Mouse (Mus musculus) C3H10T1/2 (cell line): ENCODE results near the gene Lrrc51. TPM values are rescaled to one million over a fixed set of nuclear protein-coding genes. Genes with fewer than 3 reads are reported as not detected.

Experiments used
- polyA plus RNA-seq, 2 experiments: library from polyadenylated mRNA; unstranded; fragments of >200 nt; fragmentation: generic; extraction: Trizol; gene quantifications; one replicate each; pipeline ENCODE4 v1.2.1; 2012; ENCODE audit warnings: missing spikeins in 2 of 2

Gene Lrrc51
- 10 to 100 TPM in 1 of 2 experiments, 1 to 10 TPM in 1; 7.3 to 15.6 TPM for polyA plus RNA-seq

GRCm38 (mm10) chr7:101933751-101934240 is at the start of gene Lrrc51, which contains the start of gene Numa1:
TSS of gene Lrrc51 (minus strand) at chr7:101933895.
TSS of gene Numa1 (plus strand) at chr7:101934111.

GRCm38 (mm10) chr7:101906287-101906681 is 27.4 kb downstream of the Lrrc51 start, which contains the start of gene Tomt:
TSS of gene Tomt (minus strand) at chr7:101906359.

GRCm38 (mm10) chr7:101905561-101906286 is 28.0 kb downstream of the Lrrc51 start, which contains the start of gene Lamtor1:
TSS of gene Lamtor1 (plus strand) at chr7:101905904.

GRCm38 (mm10) chr7:101870629-101871028 is 63.1 kb downstream of the Lrrc51 start, which contains the start of gene Folr1:
TSS of gene Folr1 (minus strand) at chr7:101870788.

GRCm38 (mm10) chr7:101863415-101863814 is 70.3 kb downstream of the Lrrc51 start, which contains the start of gene Anapc15:
TSS of gene Anapc15 (plus strand) at chr7:101863715.

Other genes starting within 250 kb of the Lrrc51 start
- gene Phox2a, start 115.6 kb downstream of the Lrrc51 start, polyA plus RNA-seq, result not detected
- gene Inppl1, start 95.7 kb downstream of the Lrrc51 start, polyA plus RNA-seq, result 10 to 100 TPM; 21.7 to 40.0 TPM
- gene Folr2, start 76.7 kb downstream of the Lrrc51 start, polyA plus RNA-seq, result not detected
- gene Anapc15, start 70.2 kb downstream of the Lrrc51 start, polyA plus RNA-seq, result 100 to 1,000 TPM in 1 of 2 experiments, 10 to 100 TPM in 1; 56.8 to 127 TPM
- under 1 TPM; 0.40 to 0.68 TPM for gene Folr1, start 63.1 kb downstream of the Lrrc51 start, polyA plus RNA-seq
- 100 to 1,000 TPM; 173 to 237 TPM for gene Lamtor1, start 28.0 kb downstream of the Lrrc51 start, polyA plus RNA-seq
- gene Tomt, start 27.5 kb downstream of the Lrrc51 start, polyA plus RNA-seq, result under 1 TPM in 1 of 2 experiments, not detected in 1; 0.06 TPM
- 100 to 1,000 TPM in 1 of 2 experiments, 10 to 100 TPM in 1; 21.1 to 120 TPM for gene Numa1, start 216 bp upstream of the Lrrc51 start, polyA plus RNA-seq
- 1 to 10 TPM in 1 of 2 experiments, under 1 TPM in 1; 0.20 to 1.9 TPM for gene Il18bp, start 84.8 kb upstream of the Lrrc51 start, polyA plus RNA-seq
- gene Rnf121, start 131.6 kb upstream of the Lrrc51 start, polyA plus RNA-seq, result 10 to 100 TPM; 15.1 to 36.4 TPM
- gene Xndc1, start 131.6 kb upstream of the Lrrc51 start, polyA plus RNA-seq, result 10 to 100 TPM in 1 of 2 experiments, 1 to 10 TPM in 1; 4.7 to 10.9 TPM
- gene Xntrpc, start 131.8 kb upstream of the Lrrc51 start, polyA plus RNA-seq, result under 1 TPM; 0.01 to 0.67 TPM
- not detected for gene Trpc2, start 149.2 kb upstream of the Lrrc51 start, polyA plus RNA-seq
- gene Art1, start 167.8 kb upstream of the Lrrc51 start, polyA plus RNA-seq, result not detected
- not detected for gene Art5, start 175.6 kb upstream of the Lrrc51 start, polyA plus RNA-seq
- gene Chrna10, start 182.9 kb upstream of the Lrrc51 start, polyA plus RNA-seq, result under 1 TPM in 1 of 2 experiments, not detected in 1; 0.02 TPM